Mouse (Mus musculus) cerebellum, adult 2 months (tissue): ENCODE measurements around the gene Ppp3r2. TPM values are rescaled to one million over a fixed set of nuclear protein-coding genes. Genes with fewer than 3 reads are reported as not detected.

ENCODE experiments used
- DNase-seq, 2 experiments: peaks; one replicate each; pipeline ENCODE4 v3.0.0; 2021
- H3K27ac ChIP-seq: fragments of 200-500 bp; 2 replicates; pipeline ENCODE4 v1.5.1; 2012; ENCODE audit warnings: low read length, control low read depth, inconsistent platforms; ENCODE audit not compliant: insufficient read depth
- H3K27me3 ChIP-seq: fragments of 200-500 bp; 2 replicates; pipeline ENCODE4 v1.6.1; 2012; ENCODE audit warnings: inconsistent platforms, mild to moderate bottlenecking, low read length, moderate library complexity; ENCODE audit not compliant: control insufficient read depth, insufficient read depth
- H3K4me1 ChIP-seq: fragments of 200-500 bp; 2 replicates; pipeline ENCODE4 v1.6.1; 2011; ENCODE audit warnings: low read length; ENCODE audit not compliant: control insufficient read depth, insufficient read depth
- H3K4me3 ChIP-seq: fragments of 200-500 bp; replicated peaks from 2 replicates; pipeline ENCODE3; 2011; ENCODE audit warnings: mild to moderate bottlenecking, low read depth, low read length, control low read depth; ENCODE audit not compliant: insufficient read depth
- CTCF ChIP-seq: fragments of 200-500 bp; IDR thresholded peaks from 2 replicates; pipeline ENCODE4 v1.5.1; 2011; ENCODE audit warnings: low read depth, mild to moderate bottlenecking, control low read depth, low read length, moderate library complexity, borderline replicate concordance; ENCODE audit not compliant: insufficient read depth
- POLR2A ChIP-seq: fragments of 200-500 bp; IDR thresholded peaks from 2 replicates; pipeline ENCODE4 v1.6.1; 2011; ENCODE audit warnings: low read length, control low read depth, borderline replicate concordance; ENCODE audit not compliant: insufficient read depth
- WGBS: fragments of 180-500 bp; shearing (Covaris S2); methylation state at CpG from one replicate; pipeline ENCODE4 v1.1.7; 2018; 5-methylcytosine and 5-hydroxymethylcytosine counted together
- polyA plus RNA-seq: library from polyadenylated mRNA; depleted of rRNA; stranded (reverse); fragments of >200 nt; gene quantifications from 2 replicates; pipeline ENCODE4 v1.2.3, GENCODE M21; 2012; rRNA removed

The Ppp3r2 gene
- polyA plus RNA-seq, 1 experiment = 0.20 TPM

GRCm38 (mm10) chr4:49628941-49629340 is 52.9 kb downstream of the Ppp3r2 start:
- no peak overlapping the region for H3K4me3 ChIP-seq
- no peak for DNase-seq
- H3K27me3 ChIP-seq = no peaks in the 10 kb centered on the region
- H3K4me1 ChIP-seq = peaks cover 4% of the 10 kb centered on the region
- H3K27ac ChIP-seq = no peak overlapping the region
- WGBS = 74% methylated on average over 5 of the region's 5 CpGs
- TF ChIP-seq POLR2A (no peak), CTCF (no peak)

Other genes with a start within 250 kb of the Ppp3r2 start
- 0.11 and 0.17 TPM in 2 replicates for gene Acnat1, start 208.1 kb downstream of the Ppp3r2 start, polyA plus RNA-seq
- 0.23 and 0.29 TPM in 2 replicates for gene Baat, start 175.5 kb downstream of the Ppp3r2 start, polyA plus RNA-seq
- 18.4 and 20.0 TPM in 2 replicates for gene Mrpl50, start 160.9 kb downstream of the Ppp3r2 start, polyA plus RNA-seq
- gene Zfp189, start 160.8 kb downstream of the Ppp3r2 start, polyA plus RNA-seq = 4.6 and 5.0 TPM in 2 replicates
- gene Aldob, start 132.5 kb downstream of the Ppp3r2 start, polyA plus RNA-seq = 3.4 and 3.8 TPM in 2 replicates
- gene Tmem246, start 84.1 kb downstream of the Ppp3r2 start, polyA plus RNA-seq = 93.9 and 94.6 TPM in 2 replicates
- gene Rnf20, start 50.0 kb downstream of the Ppp3r2 start, polyA plus RNA-seq = 56.9 and 62.7 TPM in 2 replicates
- gene Grin3a, start 163.7 kb upstream of the Ppp3r2 start, polyA plus RNA-seq = 11.1 and 11.9 TPM in 2 replicates